Mouse (Mus musculus) liver, postnatal 0 days (tissue): Measurements from ENCODE around the gene Majin. TPM values are rescaled to one million over a fixed set of nuclear protein-coding genes. Genes with fewer than 3 reads are reported as not detected.

ENCODE experiments used
- ATAC-seq: fragments of 200-750 bp; cut with Nextera tagmentation; 2 replicates; pipeline ENCODE4 v1.8.0; 2017; ENCODE audit warnings: mild to moderate bottlenecking, moderate library complexity
- DNase-seq: peaks from one replicate; pipeline ENCODE4 v3.0.0-alpha.2; 2016
- H3K27ac ChIP-seq: fragments of 300-500 bp; sonication (generic); 2 replicates; pipeline ENCODE4 v1.5.1; 2014; ENCODE audit warnings: antibody characterized with exemption, moderate library complexity, mild to moderate bottlenecking, low read depth
- H3K27me3 ChIP-seq: fragments of 300-500 bp; sonication (generic); 2 replicates; pipeline ENCODE4 v1.6.1; 2014; ENCODE audit warnings: low read length, control low read depth, mixed read lengths; ENCODE audit not compliant: insufficient read depth
- H3K36me3 ChIP-seq: fragments of 300-500 bp; sonication (generic); replicated peaks from 2 replicates; pipeline ENCODE4 v1.6.1; 2014; ENCODE audit warnings: mild to moderate bottlenecking, control low read depth, low read length, moderate library complexity, mixed read lengths; ENCODE audit not compliant: insufficient read depth
- H3K4me1 ChIP-seq: fragments of 300-500 bp; sonication (generic); 2 replicates; pipeline ENCODE4 v1.6.1; 2014; ENCODE audit warnings: antibody characterized with exemption, mild to moderate bottlenecking, control low read depth; ENCODE audit not compliant: insufficient read depth
- H3K4me2 ChIP-seq: fragments of 300-500 bp; sonication (generic); 2 replicates; pipeline ENCODE4 v1.6.1; 2014; ENCODE audit warnings: low read depth, mild to moderate bottlenecking, low read length, moderate library complexity, mixed read lengths
- H3K4me3 ChIP-seq: fragments of 300-500 bp; sonication (generic); 2 replicates; pipeline ENCODE4 v1.5.1; 2014; ENCODE audit warnings: low read depth, low read length
- H3K9ac ChIP-seq: fragments of 300-500 bp; sonication (generic); replicated peaks from 2 replicates; pipeline ENCODE4 v1.6.1; 2014; ENCODE audit warnings: mild to moderate bottlenecking, moderate library complexity
- H3K9me3 ChIP-seq: fragments of 300-500 bp; sonication (generic); 2 replicates; pipeline ENCODE4 v1.6.1; 2016; ENCODE audit warnings: mild to moderate bottlenecking, control low read depth, low read length, mixed read lengths
- CTCF ChIP-seq: sonication (generic); IDR thresholded peaks from 2 replicates; pipeline ENCODE4 v1.5.1; 2016; ENCODE audit warnings: antibody characterized with exemption, low read depth
- EP300 ChIP-seq: IDR thresholded peaks from 2 replicates; pipeline ENCODE4 v1.6.1; 2016; ENCODE audit warnings: antibody characterized with exemption, low read depth, mild to moderate bottlenecking
- WGBS: fragments of 180-500 bp; shearing (Covaris S2); extraction: QIAGEN DNeasy Blood & Tissue Kit; methylation state at CpG from one replicate; pipeline ENCODE4 v1.1.7; 2014; ENCODE audit not compliant: insufficient replicate concordance; 5-methylcytosine and 5-hydroxymethylcytosine counted together
- polyA plus RNA-seq: library from polyadenylated mRNA; unstranded; fragments of >200 nt; fragmentation: Nextera tagmentation; extraction: Ambion mirVana; gene quantifications from 2 replicates; pipeline ENCODE4 v1.2.1, GENCODE M21; 2015

Majin gene
- polyA plus RNA-seq, 1 experiment from 2014 or later: not detected

- WGBS: 71% methylated on average over 8 of the region's 8 CpGs
- H3K4me3 ChIP-seq: no peak overlapping the region
- no peaks in the 10 kb centered on the region for H3K4me1 ChIP-seq
- ATAC-seq (no peak), DNase-seq (no peak)
- no peak overlapping the region for H3K4me2 ChIP-seq
- no peak overlapping the region for H3K27ac ChIP-seq
- H3K36me3 ChIP-seq: no peaks in the 10 kb centered on the region
- no peak overlapping the region for H3K9ac ChIP-seq
- H3K27me3 ChIP-seq: no peaks in the 10 kb centered on the region
- TF ChIP-seq EP300 (no peak), CTCF (no peak)
- H3K9me3 ChIP-seq: no peaks in the 10 kb centered on the region
Observed at GRCm38 (mm10) chr19:6171215-6171614, 13.0 kb upstream of the Majin start.

- no peaks in the 10 kb centered on the region for H3K27me3 ChIP-seq
- H3K4me1 ChIP-seq: no peaks in the 10 kb centered on the region
- TF ChIP-seq EP300: no peak
- TF ChIP-seq CTCF: no peak
- WGBS: 42% methylated on average over 4 of the region's 5 CpGs
- H3K4me2 ChIP-seq: no peak overlapping the region
- DNase-seq (no peak), ATAC-seq (no peak)
- no peaks in the 10 kb centered on the region for H3K36me3 ChIP-seq
- H3K9me3 ChIP-seq: no peaks in the 10 kb centered on the region
- no peak overlapping the region for H3K4me3 ChIP-seq
- H3K27ac ChIP-seq: no peak overlapping the region
- H3K9ac ChIP-seq: no peak overlapping the region
Observed at GRCm38 (mm10) chr19:6174771-6175170, 9.4 kb upstream of the Majin start.

GRCm38 (mm10) chr19:6178775-6179174, 5.4 kb upstream of the Majin start:
- Histone ChIP-seq H3K9me3 (no peaks in the 10 kb centered on the region), H3K27me3 (no peaks in the 10 kb centered on the region), H3K27ac (no peak overlapping the region), H3K36me3 (no peaks in the 10 kb centered on the region), H3K4me3 (no peak overlapping the region), H3K4me2 (no peak overlapping the region), H3K4me1 (no peaks in the 10 kb centered on the region), H3K9ac (no peak overlapping the region)
- WGBS: 79% methylated on average over 6 of the region's 6 CpGs
- DNase-seq (no peak), ATAC-seq (no peak)
- TF ChIP-seq CTCF (no peak), EP300 (no peak)

- no peaks in the 10 kb centered on the region for H3K9me3 ChIP-seq
- TF ChIP-seq CTCF: no peak
- no peak overlapping the region for H3K4me3 ChIP-seq
- H3K9ac ChIP-seq: no peak overlapping the region
- H3K27ac ChIP-seq: no peak overlapping the region
- H3K36me3 ChIP-seq: no peaks in the 10 kb centered on the region
- H3K4me1 ChIP-seq: no peaks in the 10 kb centered on the region
- no peaks in the 10 kb centered on the region for H3K27me3 ChIP-seq
- DNase-seq: no peak
- no peak for ATAC-seq
- no peak overlapping the region for H3K4me2 ChIP-seq
- WGBS: 10% methylated on average over 5 of the region's 5 CpGs
Observed at GRCm38 (mm10) chr19:6181629-6182028, 2.6 kb upstream of the Majin start.

- no peak for DNase-seq
- Histone ChIP-seq H3K4me3 (no peak overlapping the region), H3K4me2 (0 out of 2 replicates have a peak overlapping the region, but pooled peaks have one; percentile 9), H3K36me3 (no peaks in the 10 kb centered on the region), H3K9ac (no peak overlapping the region), H3K27me3 (no peaks in the 10 kb centered on the region), H3K9me3 (no peaks in the 10 kb centered on the region), H3K4me1 (no peaks in the 10 kb centered on the region), H3K27ac (no peak overlapping the region)
- 15% methylated on average over 3 of the region's 3 CpGs for WGBS
- ATAC-seq: no peak
- TF ChIP-seq EP300 (no peak), CTCF (no peak)
Observed at GRCm38 (mm10) chr19:6182534-6182933, 1.7 kb upstream of the Majin start.

GRCm38 (mm10) chr19:6204265-6204664, 20.1 kb downstream of the Majin start:
- ATAC-seq (no peak), DNase-seq (no peak)
- Histone ChIP-seq H3K27ac (no peak overlapping the region), H3K36me3 (no peaks in the 10 kb centered on the region), H3K4me2 (no peak overlapping the region), H3K9ac (no peak overlapping the region), H3K4me1 (no peaks in the 10 kb centered on the region), H3K9me3 (no peaks in the 10 kb centered on the region), H3K27me3 (no peaks in the 10 kb centered on the region), H3K4me3 (no peak overlapping the region)
- TF ChIP-seq CTCF: no peak
- TF ChIP-seq EP300: no peak
- 70% methylated on average over 2 of the region's 2 CpGs for WGBS

- no peak overlapping the region for H3K27ac ChIP-seq
- no peaks in the 10 kb centered on the region for H3K4me1 ChIP-seq
- H3K27me3 ChIP-seq: no peaks in the 10 kb centered on the region
- no peak overlapping the region for H3K4me2 ChIP-seq
- ATAC-seq (no peak), DNase-seq (no peak)
- no peak overlapping the region for H3K4me3 ChIP-seq
- H3K36me3 ChIP-seq: no peaks in the 10 kb centered on the region
- H3K9me3 ChIP-seq: no peaks in the 10 kb centered on the region
- no peak for TF ChIP-seq CTCF
- TF ChIP-seq EP300: no peak
- H3K9ac ChIP-seq: no peak overlapping the region
- 74% methylated on average over 5 of the region's 5 CpGs for WGBS
Observed at GRCm38 (mm10) chr19:6206716-6207115, 22.5 kb downstream of the Majin start.
